Mouse (Mus musculus) spleen, adult 18-20 months (tissue): ENCODE measurements around the gene Dnajb14.
"Not testable (repeated sequence)": the region's sequence is repeated elsewhere in the genome, so short reads cannot be mapped to it uniquely, and the experiment has no call there.

Experiments used
- DNase-seq, 2 experiments: peaks; one replicate each; pipeline ENCODE4 v3.0.0; 2022; ENCODE audit warnings: mixed read lengths in 2 of 2

Gene Dnajb14

DNA sequence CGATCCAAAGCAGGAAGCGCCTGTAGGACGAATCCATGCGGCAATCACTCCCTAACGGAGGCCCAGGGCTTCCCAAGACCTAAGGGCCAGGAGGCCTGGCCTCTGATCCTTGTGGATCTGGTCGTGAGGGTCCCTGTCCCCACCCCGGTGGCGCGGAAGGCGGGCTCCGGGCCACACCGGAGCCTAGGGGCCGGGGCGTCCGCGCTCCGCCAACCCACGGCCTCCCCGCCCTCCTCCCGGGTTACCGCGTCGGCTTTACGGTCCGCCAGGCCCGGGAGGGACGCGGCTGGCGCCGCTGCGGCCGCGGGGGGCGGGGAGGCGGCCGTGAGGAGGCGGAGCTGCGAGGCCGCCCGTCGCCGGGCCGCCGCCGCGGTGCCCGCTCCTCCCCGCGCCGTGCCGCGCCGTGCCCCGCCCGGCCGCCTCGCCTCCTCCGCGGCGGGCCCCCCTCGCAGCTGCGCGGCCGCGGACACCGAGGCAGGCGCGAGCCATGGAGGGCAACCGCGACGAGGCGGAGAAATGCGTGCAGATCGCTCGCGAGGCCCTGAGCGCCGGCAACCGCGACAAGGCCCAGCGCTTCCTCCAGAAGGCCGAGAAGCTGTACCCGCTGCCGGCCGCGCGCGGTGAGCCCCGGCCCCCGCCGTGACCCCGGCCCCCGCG is at the start of gene Dnajb14:
TSS of gene Dnajb14 (plus strand) at position 239 of the 657 bp plus-strand sequence.
- DNase-seq = peak; percentile 42 to 61

DNA sequence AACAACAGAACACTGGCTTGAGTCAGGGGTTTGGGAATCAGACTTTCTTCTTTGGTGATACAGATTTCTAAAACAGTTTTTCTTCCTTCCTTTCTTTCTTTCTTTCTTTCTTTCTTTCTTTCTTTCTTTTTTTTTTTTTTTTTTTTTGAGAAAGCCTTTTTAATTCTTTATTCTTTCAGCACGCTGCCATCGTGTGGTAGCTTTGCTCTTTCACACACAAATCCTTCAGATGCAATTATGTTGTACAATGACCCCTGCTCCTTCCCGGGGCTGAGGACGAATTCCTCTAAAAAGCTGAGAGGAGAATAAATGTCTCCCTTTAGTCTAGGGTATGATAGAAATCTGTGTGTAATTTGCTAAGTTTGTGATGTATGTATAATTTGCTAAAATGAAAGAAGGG is 48.8 kb upstream of the Dnajb14 start:
- no peak for DNase-seq

DNA sequence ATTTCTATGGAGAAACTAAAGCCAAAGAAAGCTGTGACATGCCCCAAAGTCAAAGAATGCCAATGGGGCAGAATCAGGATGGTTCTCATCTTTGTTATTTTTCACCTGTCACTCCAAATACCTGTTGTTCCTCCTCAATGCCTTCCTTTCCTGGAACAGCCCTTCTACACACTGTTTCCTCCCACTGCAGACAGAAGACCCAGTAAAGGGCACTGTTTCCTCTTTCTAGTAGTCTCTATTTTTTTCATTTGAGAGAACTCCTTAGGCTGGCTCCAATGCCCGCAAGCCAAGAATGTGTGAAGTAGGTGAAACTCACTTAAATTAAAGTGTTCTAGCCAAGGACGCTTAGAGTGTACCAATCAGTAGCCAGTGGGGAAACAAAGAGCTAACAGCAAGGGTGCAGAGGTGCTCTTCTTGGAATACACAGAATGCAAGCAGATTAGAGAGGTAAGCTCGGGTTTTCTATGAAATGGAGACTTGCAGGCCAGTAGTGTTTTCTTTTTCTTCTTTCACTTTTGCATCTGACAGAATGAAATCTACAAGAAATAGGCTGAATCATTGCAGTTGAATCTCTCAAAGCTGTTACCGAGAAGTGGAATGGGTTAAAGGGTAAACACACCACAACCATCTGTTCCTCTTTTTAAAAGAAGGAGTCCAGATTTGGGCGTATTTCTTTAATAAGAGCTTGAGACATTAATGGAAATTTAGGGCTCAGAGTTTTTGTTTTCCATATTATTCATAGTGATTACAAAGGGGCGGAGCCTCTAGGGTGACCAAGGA is 46.6 kb upstream of the Dnajb14 start:
- DNase-seq = no peak

DNA sequence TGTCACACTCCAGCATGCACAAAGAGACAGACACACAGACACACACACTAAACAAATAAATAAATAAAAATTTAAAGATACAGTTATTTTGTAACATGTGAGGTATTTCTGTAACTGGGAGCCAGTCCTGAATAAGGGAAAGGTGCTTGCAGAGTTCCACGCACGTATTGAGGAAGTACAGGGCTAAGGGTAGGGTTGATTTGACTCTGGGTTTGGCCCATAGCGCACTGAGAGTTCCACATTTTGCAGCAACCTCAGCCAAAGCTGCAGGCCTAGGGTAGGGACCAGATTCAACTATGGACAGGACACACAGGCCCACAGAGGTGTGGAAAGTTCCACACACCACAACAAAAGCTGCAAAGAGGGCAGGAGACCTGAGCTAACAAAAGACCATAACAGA is 44.2 kb upstream of the Dnajb14 start:
- no peak for DNase-seq

DNA sequence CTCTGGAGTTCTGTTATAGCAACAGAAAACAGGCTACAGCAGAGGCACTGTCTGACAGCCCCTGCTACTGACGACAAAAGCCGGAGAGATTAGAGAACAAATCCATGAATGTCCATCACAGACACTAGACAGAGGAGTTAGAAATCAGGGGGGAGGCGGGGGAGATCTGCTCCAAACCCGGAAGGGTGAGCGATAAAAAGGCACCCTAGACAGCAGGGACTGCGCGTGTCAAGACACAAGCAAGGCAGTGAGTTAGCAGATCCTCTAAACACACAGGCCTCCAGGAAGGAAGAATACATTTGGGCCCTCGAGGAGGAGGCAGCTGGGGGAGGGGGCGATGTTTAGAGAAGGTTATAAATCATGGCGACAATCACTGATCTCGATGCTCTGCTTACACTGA is 39.8 kb upstream of the Dnajb14 start:
- no peak for DNase-seq

DNA sequence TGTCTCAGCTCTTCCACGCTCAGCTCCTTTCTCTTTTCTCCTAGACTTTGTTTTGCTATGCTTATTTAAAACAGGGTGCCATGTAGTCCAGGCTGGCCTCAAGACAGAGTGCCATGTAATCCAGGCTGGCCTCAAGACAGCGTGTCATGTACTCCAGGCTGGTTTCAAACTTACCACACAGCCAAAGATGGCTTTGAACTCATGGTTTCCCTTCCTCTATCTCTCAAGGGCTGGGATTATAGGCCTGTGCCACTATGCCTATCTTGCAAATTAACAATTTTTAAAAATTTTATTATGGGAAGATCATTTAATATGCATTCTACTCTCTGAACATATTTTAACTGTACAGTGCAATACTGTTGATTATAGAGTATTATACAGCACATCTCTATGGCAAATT is 36.3 kb upstream of the Dnajb14 start:
- DNase-seq = no peak

DNA sequence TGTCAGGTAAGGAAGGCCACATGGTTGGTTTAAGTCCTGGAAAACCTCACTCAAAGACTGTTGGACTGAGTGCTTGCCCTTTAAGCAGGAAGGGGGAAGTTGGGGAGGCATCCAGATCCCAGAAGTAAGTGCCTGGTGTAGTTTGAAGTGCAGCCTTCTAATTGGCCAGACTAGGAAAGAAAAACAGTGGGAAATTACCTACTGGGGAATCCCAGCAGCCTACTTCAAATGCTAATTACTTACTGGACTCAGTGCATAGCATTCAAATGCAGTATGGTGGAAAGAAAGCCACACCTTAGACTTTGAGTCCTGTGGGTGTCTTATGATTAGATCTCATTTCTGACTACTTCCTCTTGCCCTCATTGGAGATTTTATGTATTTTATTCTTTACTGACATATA is 34.3 kb upstream of the Dnajb14 start:
- DNase-seq = no peak

DNA sequence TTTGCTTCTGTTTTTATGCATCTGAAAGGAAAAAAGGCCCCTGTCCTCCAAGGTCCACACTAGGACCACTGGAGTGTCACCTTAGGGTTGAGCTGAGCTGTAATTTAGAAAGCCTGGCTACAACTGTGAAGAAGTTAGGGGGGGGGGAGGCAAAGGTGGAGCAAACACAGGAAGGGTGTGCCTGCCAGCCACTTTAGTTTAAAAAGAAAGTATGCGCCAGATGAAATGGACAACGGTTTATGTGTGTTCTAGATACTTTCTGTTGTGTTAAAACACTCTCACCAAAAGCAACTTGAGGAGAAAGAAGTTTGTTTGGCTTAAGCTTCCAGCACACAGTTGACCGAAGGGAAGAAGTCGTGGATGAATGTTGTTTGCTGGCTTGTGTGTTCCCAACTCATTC is 33.8 kb upstream of the Dnajb14 start:
- DNase-seq = no peak

DNA sequence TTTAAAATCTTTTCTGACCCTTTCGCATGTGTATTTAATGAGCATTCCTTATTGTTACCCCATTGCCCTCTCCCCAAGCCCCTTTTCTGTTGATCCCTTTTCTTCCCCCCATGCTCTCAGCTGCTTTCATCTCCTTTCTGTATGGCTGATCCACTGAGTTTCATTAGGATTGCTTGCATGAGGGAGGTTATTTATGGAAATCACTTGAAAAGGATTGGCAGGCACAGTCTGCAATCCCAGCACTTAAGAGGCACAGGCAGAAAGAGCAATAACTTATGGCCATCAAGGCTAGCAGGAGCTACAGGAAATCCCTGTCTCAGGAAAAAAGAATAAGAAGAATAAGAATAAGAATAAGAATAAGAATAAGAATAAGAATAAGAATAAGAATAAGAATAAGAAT is 30.9 kb upstream of the Dnajb14 start:
- DNase-seq = no peak

DNA sequence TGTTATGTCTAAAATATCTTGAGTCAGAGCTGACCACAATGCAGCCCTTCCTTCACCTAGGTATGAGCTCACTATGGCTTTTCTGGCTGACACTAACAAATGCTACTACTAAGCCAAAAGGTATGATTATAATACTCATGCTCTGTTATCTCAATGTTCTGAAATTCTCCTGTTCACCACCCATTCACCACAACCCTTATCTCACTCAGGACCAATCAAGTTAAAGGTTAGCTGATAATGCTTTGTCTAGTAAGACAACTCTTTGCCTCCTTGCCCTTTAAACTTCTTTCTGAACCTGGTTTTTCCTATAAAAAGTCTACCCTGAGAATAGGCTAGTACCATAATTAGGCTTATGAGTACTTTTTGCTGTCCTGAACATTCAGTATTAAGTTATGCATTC is 29.3 kb upstream of the Dnajb14 start:
- no peak for DNase-seq

DNA sequence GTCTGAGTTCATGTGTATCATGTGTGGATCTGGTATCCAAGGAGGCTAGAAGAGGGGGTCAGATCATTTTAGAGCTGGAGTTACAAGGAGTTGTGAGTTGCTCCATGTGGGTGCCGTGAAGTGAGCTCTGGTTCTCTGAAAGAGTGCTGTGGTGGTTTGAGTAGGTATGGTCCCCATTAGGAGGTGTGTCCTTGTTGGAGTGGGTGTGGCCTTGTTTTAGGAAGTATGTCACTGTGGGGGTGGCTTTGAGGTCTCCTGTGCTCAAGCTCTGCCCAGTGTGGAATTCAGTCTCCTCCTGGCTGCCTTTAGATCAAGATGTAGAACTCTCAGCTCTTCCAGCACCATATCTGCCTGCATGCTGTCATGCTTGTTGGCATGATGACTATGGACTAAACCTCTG is 24.5 kb upstream of the Dnajb14 start:
- no peak for DNase-seq

DNA sequence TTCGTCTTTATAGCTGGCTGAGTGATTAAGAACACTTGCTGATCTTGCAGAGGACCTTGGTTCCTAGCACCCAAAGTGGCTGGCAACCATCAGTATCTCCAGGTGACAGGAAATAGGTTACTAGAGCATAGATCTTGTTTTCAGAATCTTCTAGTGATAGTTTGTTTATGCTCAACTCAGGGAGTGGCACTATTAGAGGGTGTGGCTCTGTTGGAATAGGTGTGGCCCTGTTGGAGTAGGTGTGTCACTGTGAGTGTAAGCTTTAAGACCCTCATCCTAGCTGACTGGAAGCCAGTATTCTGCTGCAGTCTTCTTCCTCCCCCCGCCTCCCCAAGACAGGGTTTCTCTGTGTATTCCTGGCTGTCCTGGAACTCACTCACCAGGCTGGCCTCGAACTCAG is 23.2 kb upstream of the Dnajb14 start:
- DNase-seq = no peak

DNA sequence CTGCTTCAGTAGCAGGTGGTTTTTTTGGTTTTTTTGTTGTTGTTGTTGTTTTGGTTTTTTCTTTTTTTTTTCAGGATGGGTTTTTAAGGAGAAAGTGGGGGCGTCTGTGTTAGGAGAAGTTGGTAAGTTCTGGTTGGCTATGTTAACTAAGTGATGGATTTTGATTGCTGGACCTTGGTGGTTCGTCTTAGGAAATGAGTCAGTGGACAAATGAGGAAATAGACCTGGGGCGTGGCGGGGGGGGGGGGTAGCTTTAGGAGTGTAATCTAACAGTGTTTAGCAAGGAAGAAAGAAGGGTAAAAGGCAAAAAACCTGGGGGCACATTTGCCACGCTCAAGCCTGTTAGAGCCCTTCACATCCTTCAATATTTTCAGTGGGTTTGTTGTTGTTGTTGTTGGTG is 20.9 kb upstream of the Dnajb14 start:
- no peak for DNase-seq

DNA sequence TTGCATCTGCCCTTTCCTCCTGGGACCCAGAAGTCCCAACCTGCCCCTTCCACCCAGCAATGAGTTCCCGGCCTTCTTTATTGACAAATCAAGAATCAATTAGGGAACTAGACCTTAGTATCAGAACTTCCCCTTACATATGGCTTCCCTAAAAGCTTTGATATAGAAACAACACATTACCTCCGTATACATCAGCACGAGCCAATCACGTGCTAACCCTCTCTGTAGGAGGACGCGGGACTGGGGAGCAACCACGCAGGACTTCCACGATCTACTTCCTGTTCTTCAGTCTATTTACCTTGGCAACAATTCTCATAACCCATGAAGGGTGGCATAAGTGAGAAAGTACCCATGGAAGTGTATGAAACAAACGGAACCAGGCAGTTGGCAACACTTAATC is 19.1 kb upstream of the Dnajb14 start:
- no peak for DNase-seq

DNA sequence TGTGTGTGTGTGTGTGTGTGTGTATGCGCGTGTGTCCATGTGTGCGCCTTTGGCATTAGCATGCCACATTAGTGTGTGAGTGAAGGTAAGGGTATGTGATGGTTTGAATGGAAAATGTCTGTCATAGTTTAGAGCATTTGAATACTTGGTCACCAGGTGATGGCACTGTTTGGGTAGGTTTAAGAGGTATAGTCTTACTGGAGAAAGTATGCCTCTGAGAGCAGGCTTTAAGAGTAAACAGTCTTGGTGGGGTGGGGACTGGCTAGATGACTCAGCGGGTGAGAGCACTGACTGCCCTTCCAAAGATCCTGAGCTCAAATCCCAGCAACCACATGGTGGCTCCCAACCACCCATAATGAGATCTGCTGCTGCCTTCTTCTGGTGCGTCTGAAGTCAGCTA is 17.8 kb upstream of the Dnajb14 start:
- no peak for DNase-seq

DNA sequence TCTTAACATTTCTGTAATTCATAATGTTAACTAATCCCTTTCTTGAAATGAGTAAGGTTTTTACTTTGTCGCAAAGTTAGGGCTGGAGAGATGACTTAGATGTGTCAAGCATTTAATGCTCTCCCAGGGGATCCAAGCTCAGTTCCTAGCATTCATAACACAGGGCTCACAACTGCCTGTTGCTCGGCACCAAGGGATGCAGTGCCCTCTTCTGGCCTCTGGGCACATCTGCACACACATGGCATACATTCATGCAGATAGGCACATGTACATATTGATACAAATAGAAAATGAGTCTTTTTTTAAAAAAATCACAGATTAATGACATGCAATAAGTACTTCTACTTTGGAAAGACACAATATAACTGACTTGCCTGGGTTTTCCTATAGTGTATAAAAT is 16.3 kb upstream of the Dnajb14 start:
- DNase-seq = no peak

DNA sequence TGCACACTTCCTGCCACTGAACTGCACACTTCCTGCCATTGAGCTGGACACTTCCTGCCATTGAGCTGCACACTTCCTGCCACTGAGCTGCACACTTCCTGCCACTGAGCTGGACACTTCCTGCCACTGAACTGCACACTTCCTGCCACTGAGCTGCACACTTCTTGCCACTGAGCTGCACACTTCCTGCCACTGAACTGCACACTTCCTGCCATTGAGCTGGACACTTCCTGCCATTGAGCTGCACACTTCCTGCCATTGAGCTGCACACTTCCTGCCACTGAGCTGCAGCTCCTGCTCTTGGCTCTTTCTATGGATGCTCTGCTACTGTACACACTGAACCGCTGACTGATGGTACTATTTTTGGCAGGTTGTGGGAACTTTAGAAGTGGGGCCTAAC is 14.5 kb upstream of the Dnajb14 start:
- DNase-seq = not testable (repeated sequence)

DNA sequence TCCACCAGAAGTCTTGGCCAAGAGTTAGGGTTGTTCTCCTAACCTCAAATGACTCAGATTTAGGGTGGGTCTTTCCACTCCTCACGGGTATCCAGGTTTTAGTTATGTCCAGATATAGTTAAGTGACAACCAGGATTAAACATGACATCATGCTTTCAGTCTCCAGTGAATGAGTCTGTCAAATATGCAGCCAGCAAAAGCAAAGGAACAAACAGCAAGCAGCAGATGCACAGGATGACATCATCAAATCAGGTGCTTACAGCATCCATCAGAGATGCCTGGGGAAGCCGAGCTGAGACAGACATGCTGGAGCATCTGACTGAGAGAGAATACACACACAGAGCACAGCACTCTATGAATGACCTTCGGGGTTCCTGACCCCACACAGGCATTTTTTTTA is 12.1 kb upstream of the Dnajb14 start:
- no peak for DNase-seq

DNA sequence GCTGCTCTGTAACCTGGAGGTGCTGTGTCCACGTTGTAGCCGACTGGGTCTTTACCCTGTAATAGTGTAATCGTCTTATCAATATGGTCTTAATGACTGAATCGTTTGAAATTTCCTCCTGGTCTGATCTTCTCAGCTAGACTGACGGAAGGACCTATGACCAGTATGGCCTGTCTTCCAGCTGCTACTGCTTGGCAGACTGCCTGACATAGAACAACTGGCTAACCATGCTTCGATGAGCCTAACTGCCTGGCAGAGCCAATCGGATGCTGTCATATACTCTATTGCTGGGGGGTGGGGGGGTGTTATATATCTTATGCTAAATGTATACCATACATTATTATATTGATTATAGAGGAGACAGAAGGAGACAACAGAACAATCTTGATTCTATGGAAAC is 11.4 kb upstream of the Dnajb14 start:
- no peak for DNase-seq

DNA sequence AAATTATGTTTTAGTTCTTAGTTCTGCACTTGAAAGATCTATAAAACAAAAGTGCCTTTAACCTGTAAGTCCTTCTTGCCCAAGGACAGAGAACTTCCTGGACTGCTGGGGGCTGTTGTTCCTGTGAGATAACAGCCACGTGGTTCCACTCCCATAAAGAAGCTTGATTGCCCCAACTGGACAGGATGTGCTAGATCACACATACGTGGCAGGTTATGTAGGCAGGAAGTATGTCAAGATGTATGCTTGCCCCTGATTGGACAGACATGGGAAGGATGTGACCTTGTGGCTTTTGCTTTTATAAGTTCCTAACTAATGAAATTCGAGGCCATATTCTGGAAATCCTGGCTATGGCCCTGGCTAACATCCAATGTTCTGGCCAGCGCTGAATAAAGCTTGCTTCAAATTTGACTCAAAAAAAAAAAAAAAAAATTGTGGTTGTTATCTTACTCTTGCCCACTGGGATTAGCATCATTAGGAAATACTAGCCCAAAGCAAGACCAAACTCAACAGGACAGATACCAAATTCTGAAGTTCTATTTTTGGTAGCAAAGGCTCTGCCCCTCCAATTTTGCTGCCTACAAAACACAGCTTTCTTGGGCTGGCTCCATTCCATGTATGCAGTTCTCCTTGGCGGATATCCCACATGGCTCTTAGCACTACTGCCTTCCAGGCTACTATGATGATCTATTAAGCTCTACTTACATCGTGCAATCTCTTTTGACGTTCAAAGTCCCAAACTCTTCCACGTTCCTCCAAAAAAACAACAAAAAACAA is 6.9 kb upstream of the Dnajb14 start:
- DNase-seq = no peak

DNA sequence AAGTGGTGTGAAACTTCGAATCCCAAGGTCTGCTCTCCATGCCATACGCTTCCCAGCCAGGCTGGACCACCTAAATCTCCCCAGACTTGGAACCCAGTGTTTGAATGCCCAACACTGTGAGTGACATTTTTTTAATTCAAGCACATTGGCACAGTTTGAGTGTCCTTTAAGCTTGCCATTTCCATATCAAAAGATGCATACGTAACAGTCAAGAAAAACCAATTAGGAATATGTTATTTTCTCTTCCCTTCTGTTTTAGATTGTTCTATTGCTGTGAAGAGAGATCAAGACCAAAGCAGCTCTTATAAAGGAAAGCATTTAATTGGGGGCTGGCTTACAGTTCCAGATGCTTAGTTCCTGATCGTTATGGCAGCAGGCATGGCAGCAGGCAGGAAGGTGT is 6.0 kb upstream of the Dnajb14 start:
- DNase-seq = no peak

DNA sequence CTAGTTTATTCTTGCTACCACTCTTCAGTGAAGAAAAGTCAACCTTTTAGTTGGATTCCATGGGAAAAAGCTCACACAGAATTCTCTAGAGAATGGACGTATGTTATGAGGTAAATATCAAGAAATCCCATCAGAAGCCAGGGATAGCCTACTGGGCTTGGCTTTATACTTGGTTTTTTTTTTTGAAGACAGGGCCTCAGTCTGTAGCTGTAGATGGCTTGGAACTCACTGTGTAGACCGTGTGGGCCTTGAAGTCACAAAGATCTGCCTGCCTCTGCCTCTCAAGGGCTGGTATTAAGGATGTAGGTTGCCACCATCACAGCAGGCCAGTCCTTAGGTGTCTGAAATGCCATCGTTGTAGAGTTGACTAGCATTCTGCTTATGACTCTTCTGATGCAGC is 4.9 kb upstream of the Dnajb14 start:
- no peak for DNase-seq

DNA sequence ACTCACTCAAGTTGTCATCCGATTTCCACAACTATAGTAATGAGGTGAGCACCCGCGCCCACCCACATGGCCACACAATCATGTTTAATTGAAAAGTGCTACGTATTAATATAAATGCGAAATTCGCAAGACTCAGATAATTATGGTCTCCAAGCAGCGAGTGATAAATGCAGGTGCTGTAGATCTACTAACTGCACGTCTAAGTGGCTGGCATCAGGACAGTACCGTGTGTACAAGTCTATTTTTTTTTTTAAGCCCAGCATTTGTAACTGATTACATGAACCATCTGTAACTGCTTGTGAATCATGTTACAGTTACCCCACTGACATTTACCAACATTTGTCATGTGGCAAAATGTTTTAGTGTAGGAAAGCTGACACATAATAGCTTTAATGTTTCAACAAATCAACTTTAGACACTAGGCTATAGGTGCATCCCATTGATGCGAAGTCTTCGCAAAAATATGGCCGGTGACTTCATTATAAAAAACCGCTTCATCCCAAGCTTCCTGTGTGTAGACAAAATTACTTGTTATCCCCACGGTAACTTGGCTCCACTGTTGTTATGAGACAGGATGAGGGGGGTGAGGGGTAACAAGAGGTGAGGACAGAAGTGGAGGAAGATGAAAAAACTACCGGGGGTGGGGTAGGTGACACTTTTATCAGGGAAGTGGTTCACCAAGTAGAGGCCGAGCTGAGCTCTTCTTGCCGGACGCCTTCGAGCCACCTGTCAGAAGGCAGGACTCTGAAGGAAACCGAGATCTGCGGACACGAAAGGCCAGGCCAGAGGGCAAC is 3.9 kb upstream of the Dnajb14 start:
- no peak for DNase-seq
